Mouse (Mus musculus): ENCODE measurements at regions not wholly inside any gene's neighbourhood (a gene's known extent, or its start where the extent isn't known, plus 50 kb on each side); places are given as distances from the start of the nearest gene placed in this dataset.

DNA sequence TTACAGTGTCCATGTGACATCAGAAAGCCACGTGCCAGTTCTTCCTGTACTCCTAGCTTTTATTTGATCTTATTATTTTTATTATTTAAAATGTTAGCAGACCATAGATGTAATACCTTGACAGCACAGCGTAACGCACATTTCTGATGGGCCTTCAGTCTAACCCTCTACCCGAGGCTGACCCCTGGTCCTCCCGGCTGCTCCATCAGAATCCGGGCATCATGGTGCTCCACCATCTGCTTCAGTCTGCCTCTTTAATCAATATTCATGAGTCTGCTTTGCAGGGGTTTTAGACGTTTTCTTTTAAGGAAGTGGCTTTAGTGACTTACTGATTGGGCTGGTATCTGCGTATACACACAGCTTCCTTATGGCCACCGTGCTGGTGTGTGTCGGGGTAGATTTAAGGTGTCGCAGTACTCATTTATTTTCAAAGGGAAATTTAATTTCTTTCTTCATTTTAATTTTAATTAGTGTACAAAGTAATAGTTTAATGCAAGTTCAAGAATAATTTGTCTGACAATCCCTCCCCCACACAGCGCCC, 265.2 kb upstream of the Sox2 start:
- no peak for DNase-seq (ENCODE audit: low spot score in 2 of 2)

DNA sequence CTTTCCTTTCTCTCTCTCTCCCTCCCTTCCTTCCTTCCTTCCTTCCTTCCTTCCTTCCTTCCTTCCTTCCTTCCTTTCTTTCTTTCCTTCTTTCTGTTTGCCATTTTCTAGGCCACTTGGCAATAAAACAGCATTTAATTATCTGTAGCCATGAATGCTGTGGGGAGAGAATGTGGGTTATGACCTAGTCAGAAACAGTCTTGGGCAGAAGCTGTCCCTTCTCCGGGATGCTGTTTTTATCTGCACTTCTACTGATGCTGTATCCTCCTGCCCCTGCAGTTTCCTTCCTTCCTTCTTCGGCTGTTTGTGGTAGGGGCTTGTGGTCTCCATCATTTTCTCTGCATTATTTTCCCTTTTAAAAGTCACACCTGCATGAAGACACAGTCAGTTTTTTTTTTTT, 272.3 kb upstream of the Sox2 start:
- DNase-seq (ENCODE audit: low spot score in 2 of 2) = no peak

DNA sequence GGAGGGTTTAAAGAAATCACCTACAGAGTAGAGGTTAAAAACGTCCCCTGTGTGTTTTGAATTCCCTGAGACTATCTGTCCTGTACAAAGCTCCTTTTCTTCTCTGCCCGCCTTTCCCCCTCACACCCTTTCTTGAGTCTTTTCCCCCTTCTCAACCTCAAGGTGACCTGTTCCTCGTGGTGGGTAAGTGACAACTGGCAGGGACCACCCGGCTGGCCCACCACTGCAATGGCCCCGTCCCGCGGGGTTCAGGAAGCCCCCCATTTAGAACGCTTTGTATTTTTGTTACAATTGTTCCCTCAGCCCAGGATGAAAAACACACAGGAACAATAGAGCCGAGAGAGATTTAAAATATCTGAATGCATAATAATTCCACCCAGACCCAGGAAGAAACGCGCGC, 272.9 kb upstream of the Sox2 start:
- DNase-seq (ENCODE audit: low spot score in 2 of 2) = no peak

DNA sequence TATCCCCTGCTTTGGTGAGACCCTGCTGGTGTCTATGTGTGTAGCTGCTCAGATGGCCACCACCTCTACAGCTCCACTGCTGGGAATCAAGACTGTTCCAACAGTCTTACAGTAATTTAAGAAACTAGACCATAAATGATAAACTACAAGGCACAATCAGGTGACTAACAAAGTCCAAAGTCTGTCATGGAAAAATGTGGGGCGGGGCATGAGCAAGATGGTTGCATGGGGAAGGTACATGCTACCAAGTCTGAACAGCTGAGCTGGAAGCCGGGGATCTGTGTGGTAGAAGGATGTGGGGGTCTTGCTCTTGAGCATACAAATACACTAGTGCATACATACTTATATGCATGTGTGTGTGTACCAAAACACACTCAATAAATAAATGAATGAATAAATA, 278.8 kb upstream of the Sox2 start:
- no peak for DNase-seq (ENCODE audit: low spot score in 2 of 2)

DNA sequence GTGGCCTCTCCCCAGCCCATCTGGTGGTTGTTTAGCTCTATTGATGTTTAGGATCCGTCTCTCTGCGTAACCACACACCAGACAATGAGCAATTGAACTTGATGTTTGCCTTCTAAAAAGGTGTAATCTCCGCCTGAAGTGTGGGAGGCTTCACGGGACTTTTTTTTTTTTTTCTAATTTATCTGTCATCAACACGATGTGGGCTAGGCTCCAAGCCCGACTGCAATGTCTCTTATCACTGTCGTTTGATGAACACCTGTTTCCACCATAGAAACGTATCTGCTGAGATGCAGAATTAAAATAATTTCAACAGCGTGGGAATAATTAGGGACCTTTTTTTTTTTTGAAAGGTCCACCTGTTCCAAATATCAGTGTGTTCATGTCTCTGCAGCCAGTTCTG, 257.0 kb upstream of the Dnajc19 start:
- no peak for DNase-seq (ENCODE audit: low spot score in 2 of 2)

DNA sequence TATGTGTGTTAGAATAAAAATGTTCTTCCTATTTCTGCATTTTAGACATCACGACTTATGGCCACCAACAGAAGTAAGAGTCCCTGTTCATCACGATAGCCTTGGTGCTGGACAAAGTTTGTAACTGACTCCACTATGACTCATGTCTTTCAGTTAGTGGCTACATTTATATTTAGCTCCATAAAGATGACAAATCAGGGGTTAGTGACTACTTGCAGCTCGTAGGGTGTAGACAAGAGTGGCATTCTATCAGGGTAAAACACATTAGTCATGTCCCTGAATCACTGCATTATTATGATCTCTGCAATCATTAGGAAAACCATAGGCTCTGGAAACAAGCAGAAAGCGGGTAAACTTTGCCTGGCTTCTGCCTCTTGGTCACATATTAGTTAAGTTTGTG, 252.4 kb upstream of the Dnajc19 start:
- DNase-seq (ENCODE audit: low spot score in 2 of 2) = no peak

DNA sequence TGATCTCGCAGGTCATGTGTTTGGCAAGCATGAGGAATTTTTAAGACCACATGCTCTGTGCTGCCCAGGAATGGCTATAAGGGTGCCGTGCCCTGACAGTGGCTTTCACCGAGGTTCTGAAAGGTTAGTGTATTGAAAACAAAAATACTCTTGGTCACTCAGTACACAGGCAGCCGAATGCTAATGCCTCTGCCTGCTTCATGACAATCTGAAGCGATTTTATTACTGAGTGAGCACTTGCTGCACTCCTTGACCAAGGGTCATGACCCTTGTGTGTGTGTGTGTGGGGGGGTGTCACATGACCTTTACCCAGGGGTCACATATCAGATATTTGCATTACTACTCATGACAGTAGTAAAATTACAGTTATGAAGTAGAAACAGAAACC, 250.8 kb upstream of the Dnajc19 start:
- DNase-seq (ENCODE audit: low spot score in 2 of 2) = no peak

DNA sequence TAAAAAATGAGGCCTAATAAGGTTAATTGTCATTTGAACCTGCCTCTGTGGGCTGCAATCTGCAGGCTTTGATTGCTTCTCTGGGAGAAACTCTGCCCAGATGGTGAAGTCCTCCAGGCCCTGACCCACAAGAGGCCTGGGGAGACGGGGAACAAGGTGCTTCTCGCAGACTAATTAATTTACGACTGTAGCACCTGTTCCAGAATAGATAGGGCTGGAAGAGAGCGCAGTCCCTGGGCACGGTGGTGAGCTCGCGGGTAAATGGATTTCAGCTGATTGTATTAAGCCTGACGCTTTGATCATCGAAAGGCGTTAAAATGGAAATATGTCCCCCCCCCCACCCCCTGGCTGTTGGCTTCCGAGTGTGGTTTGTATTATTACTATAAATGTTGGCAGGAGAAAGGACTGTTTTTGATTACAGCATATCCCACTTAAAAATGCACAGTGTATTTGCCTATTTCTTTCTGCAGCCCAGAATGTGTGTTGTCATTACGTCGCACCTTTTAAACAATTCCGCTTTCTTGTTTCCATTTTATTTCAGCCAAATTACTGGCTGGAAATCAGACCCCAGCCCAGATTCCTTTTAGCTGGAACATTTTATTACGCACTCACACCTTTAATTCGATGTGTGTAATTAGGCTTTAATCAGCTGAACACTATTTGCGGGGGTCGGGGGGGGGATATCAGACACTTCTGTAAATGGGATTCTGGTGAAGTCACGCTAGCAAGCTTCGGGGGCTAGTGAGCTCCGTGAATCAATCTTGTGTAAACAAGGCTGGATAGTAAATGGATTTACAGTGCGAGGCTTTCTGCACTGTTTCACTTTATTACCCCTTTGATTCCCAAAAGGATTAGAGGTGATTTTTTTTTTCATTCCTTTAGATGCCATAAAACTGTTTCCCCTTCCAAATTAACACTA, 250.1 kb upstream of the Dnajc19 start:
- no peak for DNase-seq (ENCODE audit: low spot score in 2 of 2)

DNA sequence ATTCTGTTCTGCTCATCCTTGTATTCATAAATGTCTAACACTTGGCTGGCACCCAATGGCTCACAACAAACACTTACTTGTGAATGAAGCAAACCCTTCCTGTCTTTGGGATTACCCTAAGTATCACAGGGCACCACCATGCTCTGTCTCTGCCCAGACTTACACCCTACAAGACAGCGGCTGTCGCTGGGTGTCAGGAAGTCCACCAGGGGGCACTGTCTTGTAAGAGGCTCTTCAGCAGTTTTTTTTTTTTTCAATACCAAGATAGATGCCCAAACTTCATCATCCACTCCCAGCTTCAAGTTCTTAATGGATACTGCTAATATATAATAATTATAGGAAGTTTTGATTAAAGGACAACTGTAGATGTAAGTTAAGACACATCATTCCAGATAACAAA, 247.7 kb upstream of the Dnajc19 start:
- DNase-seq (ENCODE audit: low spot score in 2 of 2) = peak; percentile 17 to 19

DNA sequence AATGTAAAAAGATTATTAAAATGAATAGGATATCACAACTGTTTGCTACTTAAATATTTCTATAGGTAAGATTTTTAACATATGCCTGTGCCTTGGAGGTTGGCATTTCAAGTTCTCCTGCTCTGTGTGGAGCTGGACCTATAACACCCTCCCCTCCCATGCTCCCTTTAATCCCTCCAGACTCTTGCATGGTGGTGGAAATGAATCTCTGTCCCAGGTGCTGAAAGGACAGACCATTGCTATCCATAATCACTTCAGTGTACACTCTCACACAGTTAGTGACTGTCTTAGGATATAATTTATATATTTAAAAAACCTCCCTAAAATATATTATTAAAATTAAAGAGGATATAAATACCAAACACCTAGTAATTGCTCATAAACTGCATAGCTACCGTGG, 244.5 kb upstream of the Dnajc19 start:
- no peak for DNase-seq (ENCODE audit: low spot score in 2 of 2)

DNA sequence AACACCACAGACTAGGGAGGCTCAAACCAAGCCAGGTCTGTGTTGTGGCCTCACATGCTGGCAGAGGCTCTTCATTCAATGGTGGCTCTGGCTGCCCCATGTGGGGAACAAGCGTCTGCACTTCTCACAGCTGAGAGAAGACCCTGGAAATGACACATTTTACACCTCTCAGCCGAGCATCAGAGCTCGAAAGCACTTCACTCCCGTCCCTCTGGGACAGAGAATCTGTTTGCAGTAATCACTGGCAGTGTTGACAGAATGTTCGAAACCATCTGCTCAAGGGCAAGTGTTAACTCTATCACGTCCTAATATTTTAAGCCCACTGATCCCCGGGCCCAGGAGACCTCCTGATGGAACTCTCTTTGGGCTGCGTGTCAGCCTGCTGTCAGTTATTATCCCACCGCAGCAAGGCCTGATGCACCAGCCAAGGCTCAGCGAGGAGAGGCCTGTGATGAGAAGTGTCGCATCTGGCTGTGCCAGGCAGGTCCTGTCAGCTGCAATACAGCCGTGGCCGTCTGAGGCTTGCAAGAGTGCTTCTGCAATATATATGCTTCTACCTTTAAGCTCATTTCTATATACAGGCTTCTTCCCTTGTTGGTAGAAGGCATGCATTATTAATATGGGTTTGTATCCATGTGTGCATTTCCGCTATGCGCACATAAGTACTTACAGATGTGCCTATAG, 241.5 kb upstream of the Dnajc19 start:
- DNase-seq (ENCODE audit: low spot score in 2 of 2) = no peak

DNA sequence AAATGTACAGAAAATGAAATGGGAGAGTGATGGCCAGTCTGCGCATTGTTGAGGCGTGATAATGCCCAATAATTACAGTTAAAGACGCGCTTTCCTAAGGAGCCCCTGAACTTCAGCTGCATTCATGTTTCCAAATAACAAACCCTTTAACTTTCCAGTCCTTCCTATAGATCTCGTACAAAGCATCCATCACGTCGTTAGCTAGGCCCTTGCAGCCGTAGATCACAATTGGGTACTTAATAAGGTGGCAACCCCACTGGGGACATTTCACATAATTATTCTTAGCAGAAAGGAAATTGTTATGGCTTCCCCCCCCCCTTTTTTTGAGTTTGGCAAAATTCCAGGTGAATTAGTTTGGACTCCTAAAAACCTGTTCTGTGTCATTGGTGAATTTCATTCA, 233.7 kb upstream of the Dnajc19 start:
- DNase-seq (ENCODE audit: low spot score in 2 of 2) = no peak

DNA sequence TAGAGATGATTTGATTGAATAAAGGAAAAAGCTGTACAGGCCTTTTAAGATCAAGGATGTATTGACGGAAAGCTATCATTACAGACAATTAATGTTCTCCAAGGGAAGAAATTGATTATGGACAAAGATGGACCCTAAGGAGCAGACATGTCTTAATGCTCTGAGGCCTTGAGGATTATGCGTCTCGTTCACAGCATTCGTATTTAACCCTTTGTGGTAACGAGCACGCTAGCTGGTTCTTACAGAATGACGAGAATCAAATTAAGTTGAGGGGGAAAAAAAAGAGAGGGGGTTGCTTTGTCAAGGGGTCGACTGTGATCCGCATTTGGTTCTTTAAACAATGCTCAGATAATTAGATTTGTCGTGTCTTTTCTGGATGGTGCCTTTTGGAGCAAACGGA, 233.3 kb upstream of the Dnajc19 start:
- no peak for DNase-seq (ENCODE audit: low spot score in 2 of 2)

DNA sequence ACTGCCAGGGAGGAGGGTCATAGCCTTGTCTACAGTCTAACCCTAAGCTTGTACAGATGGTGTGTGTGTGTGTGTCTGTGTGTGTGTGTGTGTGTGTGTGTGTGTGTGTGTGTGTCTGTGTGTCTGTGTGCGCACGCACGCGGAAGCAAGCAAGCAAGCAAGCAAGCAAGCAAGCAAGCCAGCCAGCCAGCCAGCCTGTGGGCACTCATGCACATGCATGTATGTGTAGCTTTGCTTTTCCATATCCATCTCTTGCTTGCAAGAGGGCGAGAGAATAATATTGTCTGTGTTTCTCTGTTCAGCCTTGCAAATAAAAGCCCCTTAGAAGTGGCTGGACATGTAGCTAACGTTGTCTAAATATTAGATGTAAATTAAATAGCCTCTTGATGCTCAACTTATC, 230.8 kb upstream of the Dnajc19 start:
- no peak for DNase-seq (ENCODE audit: low spot score in 2 of 2)

DNA sequence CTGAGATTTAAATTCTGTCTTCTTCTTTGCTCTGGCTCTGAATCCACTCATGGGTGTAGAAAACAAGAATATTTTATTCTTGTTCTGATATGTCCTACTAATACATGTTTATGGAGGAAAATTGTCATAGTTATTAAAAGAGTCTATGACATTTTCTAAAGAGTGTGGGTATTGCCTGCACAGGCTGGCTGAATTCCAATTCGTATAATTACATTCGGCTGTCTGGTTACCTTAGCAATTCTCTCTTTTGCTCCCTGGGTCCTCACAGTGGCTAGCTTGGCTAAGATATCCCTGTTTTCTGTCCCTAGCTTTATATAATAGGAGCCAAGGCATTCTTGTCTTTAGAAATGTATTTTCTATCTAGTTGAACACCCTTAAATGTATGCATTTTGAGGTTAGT, 218.5 kb upstream of the Dnajc19 start:
- no peak for DNase-seq (ENCODE audit: low spot score in 2 of 2)

DNA sequence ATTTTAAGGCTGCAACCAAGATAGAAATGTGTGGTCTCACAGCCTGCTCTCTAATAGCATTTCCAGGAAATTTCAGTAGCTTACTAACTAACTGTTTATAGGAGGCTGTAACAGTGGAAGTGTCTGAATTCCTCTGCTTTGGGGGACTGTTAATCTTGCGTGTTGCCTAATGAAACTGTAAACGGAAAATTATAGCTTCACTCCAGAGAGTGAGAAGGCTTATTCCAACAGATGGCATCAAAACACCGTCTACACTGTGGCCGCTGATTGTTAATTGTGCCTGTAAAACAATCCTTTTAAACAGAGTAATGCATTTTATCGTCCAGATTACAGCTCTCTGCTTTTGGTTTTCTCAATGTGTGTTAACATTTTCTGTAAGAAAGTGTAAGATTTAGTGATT, 206.7 kb upstream of the Dnajc19 start:
- no peak for DNase-seq (ENCODE audit: low spot score in 2 of 2)

DNA sequence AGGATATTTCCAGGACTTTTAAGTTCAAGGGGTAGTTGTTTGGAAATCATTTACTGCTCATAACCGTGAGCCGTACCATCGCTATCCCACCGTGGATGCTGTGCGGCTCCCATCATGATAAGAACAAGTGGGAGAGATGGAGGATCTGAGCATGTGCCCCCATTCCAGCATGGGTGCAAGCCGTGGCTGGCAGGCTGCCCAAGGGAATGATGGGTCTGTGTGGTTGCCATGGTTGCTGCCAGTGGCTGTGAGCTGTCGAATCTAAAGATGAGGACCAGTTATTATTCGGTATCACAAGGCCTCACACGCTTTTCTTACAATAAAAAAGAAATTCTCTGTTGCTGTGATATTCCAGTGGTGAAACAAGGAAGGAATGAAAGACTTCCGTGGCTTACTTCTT, 189.0 kb upstream of the Dnajc19 start:
- no peak for DNase-seq (ENCODE audit: low spot score in 2 of 2)

DNA sequence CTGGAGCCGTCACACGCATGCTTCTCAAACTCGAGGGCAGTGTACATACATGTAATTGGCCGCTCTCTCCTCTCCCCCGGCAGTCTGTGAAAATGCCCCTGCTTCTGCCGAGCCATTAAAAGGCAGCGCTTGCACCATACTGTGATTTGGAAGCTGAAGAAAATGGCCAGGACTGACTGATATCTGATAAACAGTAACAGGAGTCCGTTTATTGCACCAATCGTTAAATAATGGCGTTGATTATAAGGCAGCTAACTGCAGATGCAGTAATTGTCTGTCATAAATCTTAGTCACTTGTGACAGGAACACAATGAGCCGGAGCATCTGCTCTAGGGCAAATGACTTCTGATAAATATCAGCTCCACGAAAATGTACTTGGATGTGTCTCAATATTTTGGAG, 185.3 kb upstream of the Dnajc19 start:
- no peak for DNase-seq (ENCODE audit: low spot score in 2 of 2)

DNA sequence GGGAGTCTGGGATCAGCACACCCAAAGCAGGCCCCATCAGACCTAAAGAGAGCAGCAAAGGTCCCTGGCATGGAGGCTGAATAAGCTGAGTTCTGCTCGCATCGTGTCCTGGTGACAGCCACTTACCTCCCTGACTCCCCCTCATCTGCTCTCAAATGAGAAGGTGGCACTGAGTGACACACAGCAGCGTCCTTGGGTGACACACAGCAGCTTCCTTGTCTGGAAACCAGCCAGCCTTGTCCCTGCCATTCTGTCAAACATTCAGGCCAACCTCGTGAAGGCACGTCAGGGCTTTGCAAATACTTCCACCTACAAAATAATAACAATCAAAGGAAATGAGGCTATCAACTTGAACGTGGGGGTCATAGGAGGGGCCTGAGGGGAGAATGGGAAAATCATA, 183.7 kb upstream of the Dnajc19 start:
- DNase-seq (ENCODE audit: low spot score in 2 of 2) = no peak

DNA sequence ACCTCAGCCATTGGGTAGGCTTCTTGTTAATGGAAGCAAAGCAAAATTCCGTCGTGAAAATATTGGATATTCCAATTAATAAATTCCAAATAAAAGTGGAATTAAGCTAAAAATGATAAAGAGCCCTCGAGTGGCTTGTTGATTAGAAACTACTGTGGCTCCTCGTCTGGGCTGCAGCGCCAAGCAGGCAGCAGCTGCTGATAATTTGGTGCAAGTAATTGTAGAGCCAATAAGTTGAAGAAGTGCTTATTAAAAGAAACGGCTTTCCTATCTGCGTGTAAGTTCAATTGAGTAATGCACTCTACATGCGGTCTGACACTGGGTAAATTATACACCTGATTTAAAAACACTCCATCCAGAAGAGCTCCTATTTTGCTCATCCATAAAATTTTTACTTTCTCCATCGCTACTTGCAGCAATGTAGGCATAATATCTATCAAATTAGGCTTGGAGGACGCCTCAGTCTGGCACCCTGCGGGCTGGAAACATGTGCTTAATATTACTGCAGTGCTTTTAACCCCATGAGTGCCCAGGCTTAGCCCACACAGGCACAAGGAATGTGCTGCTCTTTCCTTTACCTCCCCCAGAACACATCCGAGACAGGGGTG, 171.7 kb upstream of the Dnajc19 start:
- no peak for DNase-seq (ENCODE audit: low spot score in 2 of 2)

DNA sequence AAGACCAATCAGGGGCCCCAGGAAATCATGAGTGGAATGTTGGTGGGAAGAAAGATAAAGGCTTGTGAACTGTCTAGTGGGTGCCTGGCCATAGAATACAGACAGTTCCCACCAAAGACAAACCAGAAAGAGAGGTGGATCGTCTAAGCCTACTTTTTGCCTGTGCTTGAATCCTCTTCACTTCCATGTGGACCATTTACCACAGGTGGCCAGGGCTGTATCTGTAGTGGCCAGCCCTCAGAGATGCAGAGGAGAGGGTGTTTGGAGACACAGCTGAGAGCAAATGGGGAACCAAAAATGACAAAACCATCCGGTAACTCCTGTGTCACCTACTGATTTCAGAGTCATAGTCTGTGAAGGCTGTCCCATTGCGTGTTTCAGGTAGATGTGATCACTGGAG, 161.0 kb upstream of the Dnajc19 start:
- DNase-seq (ENCODE audit: low spot score in 2 of 2) = no peak

DNA sequence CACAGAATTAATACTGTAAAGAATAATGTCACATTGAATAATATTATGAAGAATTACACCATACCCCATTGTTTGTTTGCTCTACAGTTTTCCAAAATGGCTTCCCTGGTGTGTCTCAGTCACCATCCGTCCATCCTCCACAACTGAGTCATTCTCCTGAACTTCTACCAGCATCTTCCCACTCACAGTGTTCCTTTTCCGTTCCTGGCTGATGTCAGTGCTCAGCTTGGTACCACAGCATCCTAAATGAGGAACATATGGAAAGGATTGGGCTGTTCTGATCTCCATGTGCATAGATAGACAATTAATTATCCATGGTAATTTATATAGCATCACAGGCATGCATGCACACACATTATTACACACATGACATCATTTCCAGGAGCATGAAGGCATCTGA, 158.9 kb upstream of the Dnajc19 start:
- DNase-seq (ENCODE audit: low spot score in 2 of 2) = no peak

DNA sequence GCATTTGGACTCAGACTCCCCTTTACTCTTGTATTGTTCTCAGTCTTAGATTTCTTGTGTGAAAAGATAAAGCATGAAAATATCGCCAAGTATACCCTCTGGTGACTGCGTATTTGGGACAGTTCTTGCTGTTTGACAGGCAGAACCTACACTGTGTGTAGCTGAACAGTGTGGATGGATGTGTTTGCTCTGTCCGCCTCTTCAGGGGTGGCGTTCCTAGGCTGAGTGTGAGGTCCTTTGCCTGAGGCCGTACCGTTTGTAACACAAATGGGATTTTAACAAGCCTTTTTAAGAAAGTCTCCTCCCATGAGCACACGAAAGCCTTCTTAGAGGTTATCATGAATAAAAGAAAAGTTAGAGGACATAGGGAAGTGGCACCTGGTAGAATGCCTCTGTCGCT, 153.3 kb upstream of the Dnajc19 start:
- DNase-seq (ENCODE audit: low spot score in 2 of 2) = no peak
